Comparison of ENCODE assay signal across 8 mouse cellular contexts in the genomic region with DNA sequence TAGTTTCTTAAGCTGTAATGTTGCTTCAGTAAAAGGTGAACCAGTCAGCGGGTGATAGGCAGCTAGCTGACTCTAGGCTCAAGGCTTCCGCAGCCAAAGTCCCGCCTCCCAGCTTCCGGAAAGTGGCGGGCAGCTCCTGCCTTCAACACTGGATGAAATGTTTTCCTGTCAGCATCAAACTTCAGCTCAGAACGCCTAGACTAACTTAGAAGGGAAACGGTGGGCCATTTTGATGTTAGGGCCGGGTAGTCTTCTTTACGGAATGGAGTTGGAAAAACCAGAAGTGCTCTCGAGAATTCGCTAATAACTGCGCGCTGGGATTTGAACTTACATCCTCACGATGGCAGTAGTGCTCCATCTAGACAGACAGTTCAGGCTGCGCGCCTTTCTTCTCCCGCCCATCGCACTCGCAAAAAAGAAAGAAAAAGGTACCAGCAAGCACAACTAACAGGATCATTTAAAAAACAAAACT.
DNase-seq lines count a peak whose midpoint lies in the region; ATAC-seq and TF ChIP-seq lines count a peak whose summit lies in the region.

No protein-coding gene starts in this region.

- peak; percentile 52 for DNase-seq in hindbrain, embryonic 10.5 days (ENCODE audit: low spot score)
- DNase-seq in ES-CJ7 (ENCODE audit: low read depth, low spot score) = peak; percentile 62
- peak; percentile 87 for DNase-seq in heart, postnatal 4 days
- DNase-seq in liver, embryonic 14.5 days (ENCODE audit: low read depth in 3 of 3, low spot score in 3 of 3) = peak in 1 of 3 experiments; percentile 46
- no peak for DNase-seq in thymus, postnatal 4 days

- TF ChIP-seq EP300 in liver, embryonic 14.5 days (IDR thresholded peaks at IDR 0.05; ENCODE audit: low read depth) = no peak

- TF ChIP-seq CTCF in liver, embryonic 14.5 days (IDR thresholded peaks at IDR 0.05; ENCODE audit: low read depth) = peak; percentile 52

- ATAC-seq in hindbrain, embryonic 13.5 days (ENCODE audit: low FRiP score) = no peak
- ATAC-seq in embryonic facial prominence, embryonic 13.5 days (ENCODE audit: insufficient number of reproducible peaks, insufficient read depth, low FRiP score, low TSS enrichment, low read depth) = no peak
- peak; percentile 68; the same call in 1 of the 2 replicates for ATAC-seq in liver, embryonic 14.5 days (ENCODE audit: insufficient read depth)
- ATAC-seq in neural tube, embryonic 15.5 days (ENCODE audit: low FRiP score) = no peak

- H3K27ac ChIP-seq in hindbrain, embryonic 10.5 days = no peak overlapping the region
- H3K27ac ChIP-seq in hindbrain, embryonic 13.5 days = no peak overlapping the region
- no peak overlapping the region for H3K27ac ChIP-seq in embryonic facial prominence, embryonic 13.5 days
- H3K27ac ChIP-seq in liver, embryonic 14.5 days = no peak overlapping the region
- peak overlapping the region; percentile 72 for H3K27ac ChIP-seq in neural tube, embryonic 15.5 days (replicated peaks)

- no peak overlapping the region for H3K4me3 ChIP-seq in hindbrain, embryonic 10.5 days
- no peak overlapping the region for H3K4me3 ChIP-seq in hindbrain, embryonic 13.5 days
- H3K4me3 ChIP-seq in embryonic facial prominence, embryonic 13.5 days = peak overlapping the region; percentile 23; the same call in 1 of the 2 replicates
- H3K4me3 ChIP-seq in liver, embryonic 14.5 days (ENCODE audit: insufficient read depth in 1 of 2, low read depth in 2 of 2, low read length in 2 of 2) = peak overlapping the region; percentile 12 to 63; a peak in 3 of 4 replicates
- peak overlapping the region; percentile 25 for H3K4me3 ChIP-seq in neural tube, embryonic 15.5 days (replicated peaks)

- no peak overlapping the region for H3K9ac ChIP-seq in hindbrain, embryonic 13.5 days
- H3K9ac ChIP-seq in embryonic facial prominence, embryonic 13.5 days = no peak overlapping the region
- H3K9ac ChIP-seq in liver, embryonic 14.5 days (replicated peaks) = no peak overlapping the region
- no peak overlapping the region for H3K9ac ChIP-seq in neural tube, embryonic 15.5 days (replicated peaks)

- no peak overlapping the region for H3K4me2 ChIP-seq in hindbrain, embryonic 13.5 days
- no peak overlapping the region for H3K4me2 ChIP-seq in embryonic facial prominence, embryonic 13.5 days
- peak overlapping the region; percentile 24; the same call in 1 of the 2 replicates for H3K4me2 ChIP-seq in liver, embryonic 14.5 days (ENCODE audit: low read depth)
- H3K4me2 ChIP-seq in neural tube, embryonic 15.5 days = no peak overlapping the region

- no peaks in the 10 kb centered on the region for H3K9me3 ChIP-seq in hindbrain, embryonic 10.5 days
- no peaks in the 10 kb centered on the region for H3K9me3 ChIP-seq in hindbrain, embryonic 13.5 days
- no peaks in the 10 kb centered on the region for H3K9me3 ChIP-seq in embryonic facial prominence, embryonic 13.5 days
- H3K9me3 ChIP-seq in liver, embryonic 14.5 days (ENCODE audit: control insufficient read depth, low read length) = no peaks in the 10 kb centered on the region
- H3K9me3 ChIP-seq in neural tube, embryonic 15.5 days (replicated peaks) = no peaks in the 10 kb centered on the region

- peaks cover 15% of the 10 kb centered on the region for H3K36me3 ChIP-seq in hindbrain, embryonic 10.5 days
- peaks cover 3% of the 10 kb centered on the region; the same call in 1 of the 2 replicates for H3K36me3 ChIP-seq in hindbrain, embryonic 13.5 days
- H3K36me3 ChIP-seq in embryonic facial prominence, embryonic 13.5 days = 0 out of 2 replicates have a peak, but pooled peaks cover 3% of the 10 kb centered on the region
- H3K36me3 ChIP-seq in liver, embryonic 14.5 days (replicated peaks; ENCODE audit: control insufficient read depth, insufficient read depth, low read depth) = no peaks in the 10 kb centered on the region
- no peaks in the 10 kb centered on the region for H3K36me3 ChIP-seq in neural tube, embryonic 15.5 days

- 64% methylated on average over 19 of the region's 19 CpGs for WGBS in hindbrain, embryonic 10.5 days
- 63% methylated on average over 19 of the region's 19 CpGs for WGBS in hindbrain, embryonic 13.5 days
- WGBS in embryonic facial prominence, embryonic 13.5 days = 65% methylated on average over 19 of the region's 19 CpGs
- whole genome bisulfite sequencing in liver, embryonic 14.5 days (ENCODE audit: insufficient replicate concordance) = 55% methylated on average over 19 of the region's 19 CpGs
- 56% methylated on average over 19 of the region's 19 CpGs for WGBS in neural tube, embryonic 15.5 days

- no peaks in the 10 kb centered on the region for H3K4me1 ChIP-seq in hindbrain, embryonic 10.5 days (replicated peaks)
- H3K4me1 ChIP-seq in hindbrain, embryonic 13.5 days (replicated peaks) = no peaks in the 10 kb centered on the region; the same call in 1 of the 2 replicates
- no peaks in the 10 kb centered on the region for H3K4me1 ChIP-seq in embryonic facial prominence, embryonic 13.5 days
- no peaks in the 10 kb centered on the region for H3K4me1 ChIP-seq in liver, embryonic 14.5 days (replicated peaks; ENCODE audit: control insufficient read depth in 2 of 2, insufficient read depth in 2 of 2, low read length in 1 of 2)
- H3K4me1 ChIP-seq in neural tube, embryonic 15.5 days = no peaks in the 10 kb centered on the region

- no peaks in the 10 kb centered on the region for H3K27me3 ChIP-seq in hindbrain, embryonic 10.5 days (ENCODE audit: insufficient read depth, poor library complexity, severe bottlenecking)
- H3K27me3 ChIP-seq in hindbrain, embryonic 13.5 days = no peaks in the 10 kb centered on the region
- no peaks in the 10 kb centered on the region for H3K27me3 ChIP-seq in embryonic facial prominence, embryonic 13.5 days
- H3K27me3 ChIP-seq in liver, embryonic 14.5 days (ENCODE audit: control insufficient read depth, insufficient read depth, low read length) = no peaks in the 10 kb centered on the region
- H3K27me3 ChIP-seq in neural tube, embryonic 15.5 days (replicated peaks) = no peaks in the 10 kb centered on the region

Comparison
In these comparisons a context has a peak if more than half of its experiments do, and no peak if none do; other contexts are left out.
1. H3K4me3 ChIP-seq: peak in embryonic facial prominence, embryonic 13.5 days (single experiment), liver, embryonic 14.5 days (2 of 2) and neural tube, embryonic 15.5 days (single experiment); none in hindbrain, embryonic 10.5 days (single experiment) and hindbrain, embryonic 13.5 days (single experiment).